Mouse (Mus musculus) brain, adult 10 weeks (tissue): ENCODE results near the gene Gpr142. TPM values are rescaled to one million over a fixed set of nuclear protein-coding genes. Genes with fewer than 3 reads are reported as not detected.

Experiments used
- polyA plus RNA-seq: library from polyadenylated mRNA; stranded (reverse); fragments of 350-450 nt; fragmentation: Illumina TruSeq; extraction: RNeasy Lipid Tissue Mini Kit (QIAGEN cat#74804); gene quantifications from one replicate; pipeline ENCODE4 v1.2.3, GENCODE M21; 2015; ENCODE audit warnings: low read depth, low replicate concordance

Gene Gpr142
- not detected for polyA plus RNA-seq

DNA sequence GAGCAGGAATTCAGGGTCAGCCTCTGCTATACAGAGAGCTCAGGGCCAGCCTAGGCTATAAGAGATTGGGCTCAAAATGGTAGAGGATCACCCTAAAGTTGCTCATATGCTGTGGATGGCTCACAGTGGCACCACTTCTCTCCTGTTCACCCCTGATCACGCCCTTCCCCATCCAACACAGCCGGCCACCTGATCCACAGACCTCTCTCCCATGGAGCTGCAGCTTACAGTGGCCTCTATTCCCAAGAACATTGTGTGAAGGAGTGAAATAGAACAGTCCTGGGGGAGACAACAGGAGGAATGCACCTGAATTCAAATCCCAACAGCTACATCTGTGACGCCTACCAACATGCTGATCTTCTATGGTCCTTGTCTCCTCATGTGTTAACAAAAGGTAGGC, at the start of gene Gpr142:
TSS of gene Gpr142 (plus strand) at position 301 of the 400 bp plus-strand sequence.

DNA sequence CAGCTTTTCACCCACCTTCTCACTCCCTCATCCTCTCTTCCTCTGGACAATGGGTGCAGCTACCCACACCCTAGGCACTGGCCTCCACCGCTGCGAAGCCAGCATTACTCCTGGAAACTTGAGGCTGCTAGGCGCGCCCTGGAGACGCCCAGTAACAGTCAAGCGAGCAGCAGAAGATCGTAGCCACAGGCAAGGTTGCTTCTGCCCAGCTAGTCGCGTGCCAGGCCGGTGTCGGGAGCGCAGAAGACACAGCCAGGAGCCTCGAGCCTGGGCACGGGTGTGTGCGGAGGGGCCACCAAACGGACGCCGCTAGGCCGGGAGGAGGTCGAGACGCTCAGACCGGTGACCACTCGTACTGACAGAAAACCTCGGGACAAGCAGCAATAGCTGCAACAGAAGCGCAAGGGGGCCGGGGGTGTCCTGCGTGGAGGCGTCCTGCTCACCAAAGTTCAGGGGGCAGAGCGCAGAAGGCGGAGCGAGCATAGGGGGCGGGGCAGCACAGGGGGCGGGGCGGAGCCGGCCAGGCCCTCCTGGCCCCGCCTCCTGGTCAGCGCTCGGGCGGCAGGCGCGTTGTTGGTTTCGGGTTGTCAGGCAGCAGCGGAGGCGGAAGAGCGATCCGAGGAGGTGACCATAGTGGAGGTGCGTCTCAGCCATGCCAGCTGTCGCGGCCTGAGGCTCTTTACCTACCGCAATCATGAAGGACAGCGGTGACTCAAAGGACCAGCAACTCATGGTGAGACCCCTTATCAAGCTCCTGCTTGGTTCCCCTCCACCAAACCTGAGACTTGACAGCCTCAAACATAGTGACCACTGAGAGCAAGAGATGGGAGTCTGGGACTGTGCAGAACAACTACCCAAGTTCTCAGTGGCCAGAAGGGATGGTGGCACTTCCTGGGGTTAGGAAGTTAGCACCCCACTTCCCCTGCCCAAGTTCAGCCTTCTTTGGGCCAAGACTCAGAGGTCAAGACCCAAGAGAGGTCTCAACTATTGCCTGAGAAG, 33.6 kb upstream of the Gpr142 start, which contains the start of gene Kif19a:
TSS of gene Kif19a (plus strand) at position 569 of the 999 bp plus-strand sequence.

DNA sequence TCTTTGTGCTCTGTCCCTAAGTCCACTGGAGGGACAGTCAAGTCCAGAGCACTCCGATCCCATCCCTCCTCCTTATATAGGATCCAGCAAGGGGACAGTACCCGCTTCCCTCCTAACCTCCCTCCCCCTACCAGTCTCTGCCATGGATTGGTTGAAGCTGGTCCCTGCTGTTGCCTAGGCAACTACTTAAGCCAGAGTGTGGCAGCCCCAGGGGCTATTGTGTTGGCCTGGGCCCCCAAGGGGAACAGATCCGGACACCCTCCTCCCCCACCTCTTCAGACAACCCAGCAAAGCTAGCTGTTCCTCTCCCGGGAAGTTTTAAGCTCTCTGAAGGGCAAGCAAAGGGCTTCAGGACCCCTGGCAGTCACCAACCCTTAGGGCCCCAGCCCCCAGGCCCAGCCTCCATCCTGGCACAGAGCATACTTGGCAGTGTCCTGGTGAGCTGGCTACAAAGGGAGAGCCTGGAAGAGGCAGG, 2.8 kb upstream of the Gpr142 start, which contains the start of gene Btbd17:
TSS of gene Btbd17 (minus strand) at position 98 of the 475 bp plus-strand sequence.

DNA sequence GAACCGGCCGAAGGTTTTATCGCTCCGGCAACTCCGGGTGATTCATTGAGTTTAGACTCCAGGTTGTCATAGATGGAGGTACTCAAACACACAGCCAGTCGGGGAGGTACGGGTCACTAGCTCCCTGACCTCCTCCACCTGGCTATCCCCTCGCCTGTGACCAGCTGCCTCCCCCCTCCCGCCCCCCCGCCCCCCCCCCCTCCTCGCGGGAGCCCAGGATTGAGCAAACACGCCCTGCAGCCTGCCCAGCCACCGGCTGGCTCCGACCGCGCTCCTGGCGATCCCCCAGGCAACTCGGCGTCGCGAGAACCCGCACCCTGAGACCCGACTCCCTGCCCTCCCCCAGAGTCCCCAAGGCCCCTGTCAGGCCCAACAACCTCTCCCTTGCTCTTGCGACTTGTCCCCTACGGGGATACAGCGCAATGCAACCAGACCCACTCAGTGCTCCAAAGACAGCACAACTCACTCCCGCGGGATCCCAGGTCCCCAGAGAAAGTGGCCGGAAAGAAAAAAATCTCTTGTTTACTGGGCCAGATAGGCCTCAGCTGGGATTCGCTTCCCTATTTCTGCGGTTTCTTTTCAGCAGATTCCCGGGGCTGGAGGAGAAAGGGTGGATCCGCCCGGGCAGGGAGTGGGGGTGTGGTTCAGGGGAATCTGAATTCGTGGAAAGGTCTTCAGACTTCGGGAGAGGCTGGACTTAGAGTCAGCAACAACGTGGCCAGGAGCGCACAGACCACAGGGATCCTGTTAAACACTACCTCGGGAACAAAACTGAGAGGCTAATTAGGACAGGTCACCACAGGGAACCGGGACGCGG, 51.9 kb downstream of the Gpr142 start, which contains the start of gene Gprc5c:
TSS of gene Gprc5c (plus strand) at position 701 of the 817 bp plus-strand sequence.

Other genes with a start within 250 kb of the Gpr142 start
- 1,602 TPM for gene Rpl38, start 130.4 kb upstream of the Gpr142 start, polyA plus RNA-seq
- gene Ttyh2, start 123.5 kb upstream of the Gpr142 start, polyA plus RNA-seq = 28.4 TPM
- 3.4 TPM for gene Dnaic2, start 71.5 kb upstream of the Gpr142 start, polyA plus RNA-seq
- 2.9 TPM for gene Kif19a, start 33.5 kb upstream of the Gpr142 start, polyA plus RNA-seq
- 28.9 TPM for gene Btbd17, start 3.0 kb upstream of the Gpr142 start, polyA plus RNA-seq
- 3.0 TPM for gene Gprc5c, start 52.2 kb downstream of the Gpr142 start, polyA plus RNA-seq
- 1.5 TPM for gene Cd300a, start 91.1 kb downstream of the Gpr142 start, polyA plus RNA-seq
- gene Cd300lb, start 135.5 kb downstream of the Gpr142 start, polyA plus RNA-seq = not detected
- gene Cd300c, start 170.2 kb downstream of the Gpr142 start, polyA plus RNA-seq = not detected
- not detected for gene Cd300ld, start 191.0 kb downstream of the Gpr142 start, polyA plus RNA-seq
- gene Cd300c2, start 203.0 kb downstream of the Gpr142 start, polyA plus RNA-seq = 8.6 TPM
- not detected for gene Cd300ld2, start 217.3 kb downstream of the Gpr142 start, polyA plus RNA-seq
- not detected for gene Cd300ld4, start 228.1 kb downstream of the Gpr142 start, polyA plus RNA-seq
- gene Cd300ld5, start 238.8 kb downstream of the Gpr142 start, polyA plus RNA-seq = 2.1 TPM
- 0.70 TPM for gene Cd300ld3, start 249.5 kb downstream of the Gpr142 start, polyA plus RNA-seq